Mouse (Mus musculus) spleen, adult 2 months (tissue): ENCODE measurements around the gene Homer2. TPM values are rescaled to one million over a fixed set of nuclear protein-coding genes. Genes with fewer than 3 reads are reported as not detected.

ENCODE experiments used
- DNase-seq, 2 experiments: peaks; one replicate each; pipeline versions ENCODE4 v3.0.0 to v3.0.0-alpha.2; 2012 to 2021; ENCODE audit warnings: low spot score in 2 of 2, low read depth in 1 of 2
- H3K27ac ChIP-seq: fragments of 200-500 bp; 2 replicates; pipeline ENCODE4 v1.5.1; 2012; ENCODE audit warnings: low read length, inconsistent platforms; ENCODE audit not compliant: insufficient read depth
- H3K27me3 ChIP-seq: fragments of 200-500 bp; 2 replicates; pipeline ENCODE4 v1.6.1; 2012; ENCODE audit warnings: mild to moderate bottlenecking, moderate library complexity, low read length, inconsistent platforms; ENCODE audit not compliant: control insufficient read depth, insufficient read depth
- H3K36me3 ChIP-seq: fragments of 200-500 bp; 2 replicates; pipeline ENCODE4 v1.6.1; 2012; ENCODE audit warnings: mild to moderate bottlenecking, low read length, inconsistent platforms; ENCODE audit not compliant: control insufficient read depth, insufficient read depth
- H3K4me1 ChIP-seq: fragments of 200-500 bp; 2 replicates; pipeline ENCODE4 v1.6.1; 2011; ENCODE audit warnings: inconsistent platforms; ENCODE audit not compliant: control insufficient read depth, insufficient read depth, insufficient read length
- H3K4me3 ChIP-seq: fragments of 200-500 bp; 2 replicates; pipeline ENCODE4 v1.5.1; 2011; ENCODE audit warnings: mild to moderate bottlenecking, inconsistent platforms; ENCODE audit not compliant: insufficient read depth, insufficient read length; ENCODE audit errors: extremely low read depth
- CTCF ChIP-seq: fragments of 200-500 bp; IDR thresholded peaks from 2 replicates; pipeline ENCODE4 v1.5.1; 2011; ENCODE audit warnings: mild to moderate bottlenecking, inconsistent platforms; ENCODE audit not compliant: insufficient read depth, insufficient read length, insufficient replicate concordance; ENCODE audit errors: extremely low read depth
- POLR2A ChIP-seq: fragments of 200-500 bp; IDR thresholded peaks from 2 replicates; pipeline ENCODE4 v1.6.1; 2011; ENCODE audit warnings: low read depth, low read length, inconsistent platforms
- WGBS: fragments of 180-500 bp; shearing (Covaris S2); methylation state at CpG from one replicate; pipeline ENCODE4 v1.1.7; 2018; 5-methylcytosine and 5-hydroxymethylcytosine counted together
- polyA plus RNA-seq: library from polyadenylated mRNA; depleted of rRNA; stranded (reverse); fragments of >200 nt; gene quantifications from 2 replicates; pipeline ENCODE4 v1.2.3, GENCODE M21; 2012

Gene Homer2
- polyA plus RNA-seq, 1 experiment, result 0.95 TPM

DNA sequence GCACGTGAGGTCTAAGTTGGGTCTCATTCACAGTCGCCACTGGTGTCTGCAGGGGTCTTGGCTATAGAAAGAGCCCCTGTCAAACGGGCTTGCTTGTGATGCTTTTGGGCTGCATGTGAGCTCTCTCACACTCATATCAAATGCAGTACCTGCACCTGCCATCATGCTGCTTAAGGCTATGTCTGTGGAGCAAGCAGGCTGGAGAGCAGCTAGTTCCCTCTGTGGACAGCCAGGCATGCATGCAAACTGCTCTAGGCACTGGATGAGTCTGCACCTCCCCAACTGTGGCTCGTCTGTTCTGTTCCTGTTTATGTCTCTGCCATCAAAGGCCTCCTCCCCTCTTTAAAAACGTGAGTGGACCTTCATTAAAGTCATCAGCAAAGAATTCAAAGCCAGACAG is 100.9 kb downstream of the Homer2 start:
- Histone ChIP-seq H3K27ac (no peak overlapping the region), H3K36me3 (no peaks in the 10 kb centered on the region), H3K4me3 (no peak overlapping the region), H3K27me3 (no peaks in the 10 kb centered on the region), H3K4me1 (no peaks in the 10 kb centered on the region)
- TF ChIP-seq CTCF, result no peak
- TF ChIP-seq POLR2A, result no peak
- 54% methylated on average over 5 of the region's 5 CpGs for WGBS
- no peak for DNase-seq

DNA sequence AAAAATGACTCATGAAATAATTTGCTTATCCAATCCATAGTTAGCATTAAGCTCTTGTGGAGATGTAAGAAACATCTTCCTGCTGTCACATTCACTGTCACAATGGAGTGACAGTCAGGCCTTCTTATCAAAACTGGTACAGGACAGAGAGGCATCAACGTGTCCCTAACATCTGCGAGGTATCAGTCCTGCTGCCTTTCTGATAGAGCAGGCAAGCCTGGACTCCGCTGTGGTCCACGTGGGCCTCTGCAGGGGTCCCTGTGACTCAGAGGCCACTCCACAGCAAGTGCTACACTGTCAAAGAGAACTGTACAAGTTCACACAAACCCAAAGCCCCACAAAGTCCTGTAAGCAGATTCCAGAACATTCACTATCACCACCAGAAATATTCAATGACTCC is 101.8 kb downstream of the Homer2 start:
- H3K36me3 ChIP-seq, result no peaks in the 10 kb centered on the region
- no peak overlapping the region for H3K4me3 ChIP-seq
- no peak for TF ChIP-seq CTCF
- TF ChIP-seq POLR2A, result no peak
- no peak for DNase-seq
- H3K27ac ChIP-seq, result no peak overlapping the region
- H3K4me1 ChIP-seq, result no peaks in the 10 kb centered on the region
- 75% methylated on average over 4 of the region's 4 CpGs for WGBS
- no peaks in the 10 kb centered on the region for H3K27me3 ChIP-seq

GRCm38 (mm10) chr7:81604991-81605390 is 102.3 kb downstream of the Homer2 start:
- no peak overlapping the region for H3K4me3 ChIP-seq
- TF ChIP-seq CTCF (no peak), POLR2A (no peak)
- no peaks in the 10 kb centered on the region for H3K36me3 ChIP-seq
- no peak for DNase-seq
- H3K27me3 ChIP-seq, result no peaks in the 10 kb centered on the region
- no peaks in the 10 kb centered on the region for H3K4me1 ChIP-seq
- 80% methylated on average over 5 of the region's 5 CpGs for WGBS
- no peak overlapping the region for H3K27ac ChIP-seq

DNA sequence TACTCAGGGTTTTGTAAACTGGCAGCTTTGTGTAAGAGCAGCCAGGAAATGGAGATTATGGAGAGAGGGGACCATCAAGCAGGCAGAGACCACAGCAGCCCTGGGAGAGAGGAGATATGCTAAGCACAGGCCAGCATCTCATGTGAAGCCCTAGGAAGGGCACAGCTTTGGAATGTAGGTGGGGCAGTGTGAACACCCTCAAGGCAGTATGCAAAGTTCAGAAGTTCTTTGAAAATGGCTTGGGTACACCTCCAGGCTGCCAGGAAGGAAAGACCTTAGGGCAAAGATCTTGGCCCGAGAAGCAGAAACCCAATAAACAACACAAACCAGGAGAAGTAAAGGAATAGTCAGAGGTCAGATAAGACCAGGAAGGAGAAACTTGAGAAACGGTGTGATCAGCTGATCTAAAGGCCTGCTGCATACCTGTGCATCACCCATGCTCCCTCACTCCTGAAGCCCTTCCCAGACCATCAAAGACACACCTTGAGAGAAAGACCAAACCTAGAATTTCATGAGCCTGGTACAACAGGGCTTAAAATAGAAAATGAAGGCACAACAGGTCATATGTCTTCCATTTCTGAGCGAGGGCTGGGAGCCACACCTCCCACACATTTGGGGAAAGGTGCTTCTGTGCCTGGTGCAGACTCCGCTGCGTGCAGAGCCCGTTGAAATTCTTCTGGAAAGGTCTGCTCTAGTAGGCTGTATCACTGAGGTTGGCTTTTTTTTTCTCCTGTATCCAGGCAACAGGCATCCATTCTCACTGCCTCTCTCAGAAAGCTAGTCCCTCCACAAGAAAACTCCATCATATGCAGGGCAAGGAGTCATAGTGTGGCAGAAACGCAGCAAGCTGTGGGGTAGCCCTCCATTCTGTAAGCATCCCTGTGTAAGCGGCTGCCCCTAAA is 107.7 kb downstream of the Homer2 start:
- H3K27ac ChIP-seq, result no peak overlapping the region
- TF ChIP-seq POLR2A (no peak), CTCF (no peak)
- no peak overlapping the region for H3K4me3 ChIP-seq
- no peaks in the 10 kb centered on the region for H3K27me3 ChIP-seq
- peaks cover 31% of the 10 kb centered on the region for H3K36me3 ChIP-seq
- WGBS, result 85% methylated on average over 8 of the region's 8 CpGs
- DNase-seq, result no peak
- no peaks in the 10 kb centered on the region for H3K4me1 ChIP-seq

DNA sequence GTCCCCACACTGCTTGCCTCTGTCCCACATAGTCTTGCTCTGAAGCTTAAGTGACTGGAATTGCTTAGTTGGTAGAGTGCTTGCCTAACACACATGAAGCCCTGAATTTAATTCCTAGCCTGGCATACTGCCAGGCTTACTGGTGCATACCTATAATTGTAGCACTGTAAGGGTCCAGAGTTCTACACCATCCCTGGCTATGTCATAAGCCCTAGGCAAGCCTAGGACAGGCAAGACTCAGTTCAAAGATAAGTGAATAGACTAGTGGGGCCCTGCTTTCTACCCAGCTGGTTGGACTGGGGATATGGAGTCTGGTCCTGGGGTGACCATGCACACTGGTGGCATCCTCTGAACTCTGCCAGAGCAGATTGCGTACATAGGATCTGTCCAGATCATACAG is 109.7 kb downstream of the Homer2 start:
- Histone ChIP-seq H3K27me3 (no peaks in the 10 kb centered on the region), H3K27ac (no peak overlapping the region), H3K4me3 (no peak overlapping the region), H3K36me3 (peaks cover 44% of the 10 kb centered on the region), H3K4me1 (no peaks in the 10 kb centered on the region)
- no peak for DNase-seq
- WGBS, result 97% methylated on average over 1 of the region's 1 CpGs
- TF ChIP-seq POLR2A (no peak), CTCF (no peak)

- no peaks in the 10 kb centered on the region for H3K4me1 ChIP-seq
- no peaks in the 10 kb centered on the region for H3K27me3 ChIP-seq
- TF ChIP-seq POLR2A, result no peak
- TF ChIP-seq CTCF, result no peak
- H3K27ac ChIP-seq, result no peak overlapping the region
- no peak overlapping the region for H3K4me3 ChIP-seq
- H3K36me3 ChIP-seq, result peaks cover 52% of the 10 kb centered on the region
- 93% methylated on average over 6 of the region's 6 CpGs for WGBS
- DNase-seq, result no peak
Observed at GRCm38 (mm10) chr7:81596086-81596485, 111.2 kb downstream of the Homer2 start.

- Histone ChIP-seq H3K4me3 (no peak overlapping the region), H3K36me3 (peaks cover 53% of the 10 kb centered on the region), H3K27ac (no peak overlapping the region), H3K27me3 (no peaks in the 10 kb centered on the region), H3K4me1 (no peaks in the 10 kb centered on the region)
- TF ChIP-seq POLR2A (no peak), CTCF (no peak)
- no peak for DNase-seq
- 97% methylated on average over 5 of the region's 5 CpGs for WGBS
Observed at GRCm38 (mm10) chr7:81595056-81595455, 112.3 kb downstream of the Homer2 start.
